Mouse (Mus musculus): Measurements from ENCODE around the gene Vmn2r43.
"Not testable (repeated sequence)": the region's sequence is repeated elsewhere in the genome, so short reads cannot be mapped to it uniquely, and the experiment has no call there.

Gene Vmn2r43

DNA sequence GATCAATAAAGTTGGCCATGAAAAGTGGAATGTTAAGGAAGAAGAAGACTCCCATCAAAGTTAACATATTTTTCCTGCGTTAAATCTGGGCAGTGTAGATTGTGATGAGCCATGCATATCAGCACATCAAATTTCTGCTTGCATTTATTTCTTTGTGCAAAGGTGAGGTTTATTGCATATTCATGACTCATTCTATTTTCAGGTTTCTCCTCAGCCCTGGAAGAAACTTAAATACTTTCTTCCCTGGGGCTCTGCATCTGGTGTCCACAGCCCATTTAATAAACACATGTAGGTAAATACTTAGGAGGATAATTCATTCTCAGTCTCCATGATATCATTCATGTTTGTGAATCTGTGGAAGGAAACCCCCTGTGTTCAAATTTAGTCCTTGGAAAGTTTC, at the start of gene Vmn2r43:
Vmn2r43 (minus strand) TSS at position 101 of the 400 bp plus-strand sequence.
- DNase-seq (ENCODE audit: low read depth, low spot score): not testable (repeated sequence)

DNA sequence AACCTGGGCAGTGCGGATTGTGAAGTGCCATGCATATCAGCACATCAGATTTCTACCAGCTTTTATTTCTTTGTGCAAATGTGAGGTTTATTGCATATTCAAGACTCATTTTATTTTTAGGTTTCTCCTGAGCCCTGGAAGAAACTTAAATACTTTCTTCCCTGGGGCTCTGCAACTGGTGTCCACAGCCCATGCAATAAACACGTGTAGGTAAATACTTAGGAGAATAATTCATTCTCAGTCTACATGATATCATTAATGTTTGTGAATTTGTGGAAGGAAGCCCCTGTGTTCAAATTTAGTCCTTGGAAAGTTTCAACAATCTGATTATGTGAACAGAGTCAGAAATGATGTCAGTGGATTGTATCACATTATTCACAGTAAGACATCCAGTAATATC, 60.2 kb downstream of the Vmn2r43 start, which contains the start of gene Vmn2r42:
Vmn2r42 (minus strand) TSS at position 101 of the 400 bp plus-strand sequence.
- not testable (repeated sequence) for DNase-seq (ENCODE audit: low read depth, low spot score)
